Mouse (Mus musculus): Measurements from ENCODE around the gene Gpr142. TPM values are rescaled to one million over a fixed set of nuclear protein-coding genes. Genes with fewer than 3 reads are reported as not detected.

Gpr142 gene
- polyA plus RNA-seq, 1 experiment from 2014 or later, result not detected

GRCm38 (mm10) chr11:114807686-114808427 lies 9.1 kb downstream of the Gpr142 start:
- WGBS, result 24% methylated on average over 14 of the region's 14 CpGs
- 0 out of 2 replicates have a peak, but pooled peaks have one; percentile 16 for ATAC-seq (ENCODE audit: low read depth)
- Histone ChIP-seq H3K9ac (replicated peaks; ENCODE audit: low read depth, low read length) (no peak overlapping the region), H3K27me3 (ENCODE audit: control insufficient read depth, insufficient read depth, low read length) (no peaks in the 10 kb centered on the region), H3K27ac (ENCODE audit: low read depth, low read length) (no peak overlapping the region), H3K9me3 (ENCODE audit: control insufficient read depth, low read length) (no peaks in the 10 kb centered on the region), H3K4me3 (ENCODE audit: low read depth, low read length) (no peak overlapping the region), H3K36me3 (ENCODE audit: control insufficient read depth, insufficient read depth, low read length) (no peaks in the 10 kb centered on the region), H3K4me1 (ENCODE audit: control insufficient read depth, insufficient read depth, low read length) (0 out of 2 replicates have a peak, but pooled peaks cover 6% of the 10 kb centered on the region), H3K4me2 (ENCODE audit: low read depth, low read length) (no peak overlapping the region)

GRCm38 (mm10) chr11:114809371-114809770 lies 10.6 kb downstream of the Gpr142 start:
- Histone ChIP-seq H3K27ac (ENCODE audit: low read depth, low read length) (no peak overlapping the region), H3K9ac (replicated peaks; ENCODE audit: low read depth, low read length) (no peak overlapping the region), H3K9me3 (ENCODE audit: control insufficient read depth, low read length) (no peaks in the 10 kb centered on the region), H3K4me1 (ENCODE audit: control insufficient read depth, insufficient read depth, low read length) (0 out of 2 replicates have a peak, but pooled peaks cover 3% of the 10 kb centered on the region), H3K27me3 (ENCODE audit: control insufficient read depth, insufficient read depth, low read length) (no peaks in the 10 kb centered on the region), H3K4me3 (ENCODE audit: low read depth, low read length) (no peak overlapping the region), H3K36me3 (ENCODE audit: control insufficient read depth, insufficient read depth, low read length) (no peaks in the 10 kb centered on the region), H3K4me2 (ENCODE audit: low read depth, low read length) (no peak overlapping the region)
- no peak for ATAC-seq (ENCODE audit: low read depth)
- 88% methylated on average over 1 of the region's 1 CpGs for WGBS

- Histone ChIP-seq H3K9ac (replicated peaks; ENCODE audit: low read depth, low read length) (no peak overlapping the region), H3K27me3 (ENCODE audit: control insufficient read depth, insufficient read depth, low read length) (no peaks in the 10 kb centered on the region), H3K27ac (ENCODE audit: low read depth, low read length) (no peak overlapping the region), H3K4me1 (ENCODE audit: control insufficient read depth, insufficient read depth, low read length) (0 out of 2 replicates have a peak, but pooled peaks cover 3% of the 10 kb centered on the region), H3K4me3 (ENCODE audit: low read depth, low read length) (no peak overlapping the region), H3K36me3 (ENCODE audit: control insufficient read depth, insufficient read depth, low read length) (no peaks in the 10 kb centered on the region), H3K4me2 (ENCODE audit: low read depth, low read length) (no peak overlapping the region), H3K9me3 (ENCODE audit: control insufficient read depth, low read length) (no peaks in the 10 kb centered on the region)
- no peak for ATAC-seq (ENCODE audit: low read depth)
- 29% methylated on average over 4 of the region's 4 CpGs for WGBS
Observed at GRCm38 (mm10) chr11:114810344-114810743, 11.6 kb downstream of the Gpr142 start.

- Histone ChIP-seq H3K4me2 (ENCODE audit: low read depth, low read length) (no peak overlapping the region), H3K9me3 (ENCODE audit: control insufficient read depth, low read length) (no peaks in the 10 kb centered on the region), H3K27me3 (ENCODE audit: control insufficient read depth, insufficient read depth, low read length) (no peaks in the 10 kb centered on the region), H3K4me1 (ENCODE audit: control insufficient read depth, insufficient read depth, low read length) (no peaks in the 10 kb centered on the region), H3K27ac (ENCODE audit: low read depth, low read length) (no peak overlapping the region), H3K4me3 (ENCODE audit: low read depth, low read length) (no peak overlapping the region), H3K36me3 (ENCODE audit: control insufficient read depth, insufficient read depth, low read length) (no peaks in the 10 kb centered on the region), H3K9ac (replicated peaks; ENCODE audit: low read depth, low read length) (no peak overlapping the region)
- ATAC-seq (ENCODE audit: low read depth), result peak; percentile 69; the same call in 1 of the 2 replicates
- 14% methylated on average over 6 of the region's 6 CpGs for WGBS
Observed at GRCm38 (mm10) chr11:114812731-114813240, 14.1 kb downstream of the Gpr142 start.

- Histone ChIP-seq H3K27ac (ENCODE audit: low read depth, low read length) (no peak overlapping the region), H3K4me1 (ENCODE audit: control insufficient read depth, insufficient read depth, low read length) (no peaks in the 10 kb centered on the region), H3K9ac (replicated peaks; ENCODE audit: low read depth, low read length) (no peak overlapping the region), H3K36me3 (ENCODE audit: control insufficient read depth, insufficient read depth, low read length) (no peaks in the 10 kb centered on the region), H3K9me3 (ENCODE audit: control insufficient read depth, low read length) (no peaks in the 10 kb centered on the region), H3K4me2 (ENCODE audit: low read depth, low read length) (no peak overlapping the region), H3K27me3 (ENCODE audit: control insufficient read depth, insufficient read depth, low read length) (no peaks in the 10 kb centered on the region), H3K4me3 (ENCODE audit: low read depth, low read length) (no peak overlapping the region)
- 81% methylated on average over 11 of the region's 11 CpGs for WGBS
- no peak for ATAC-seq (ENCODE audit: low read depth)
Observed at GRCm38 (mm10) chr11:114814873-114815592, 16.3 kb downstream of the Gpr142 start.

- Histone ChIP-seq H3K9me3 (ENCODE audit: control insufficient read depth, low read length) (no peaks in the 10 kb centered on the region), H3K9ac (replicated peaks; ENCODE audit: low read depth, low read length) (no peak overlapping the region), H3K36me3 (ENCODE audit: control insufficient read depth, insufficient read depth, low read length) (no peaks in the 10 kb centered on the region), H3K27ac (ENCODE audit: low read depth, low read length) (no peak overlapping the region), H3K4me3 (ENCODE audit: low read depth, low read length) (no peak overlapping the region), H3K4me1 (ENCODE audit: control insufficient read depth, insufficient read depth, low read length) (no peaks in the 10 kb centered on the region), H3K4me2 (ENCODE audit: low read depth, low read length) (no peak overlapping the region), H3K27me3 (ENCODE audit: control insufficient read depth, insufficient read depth, low read length) (no peaks in the 10 kb centered on the region)
- WGBS, result 96% methylated on average over 4 of the region's 4 CpGs
- ATAC-seq (ENCODE audit: low read depth), result no peak
Observed at GRCm38 (mm10) chr11:114816934-114817333, 18.2 kb downstream of the Gpr142 start.

GRCm38 (mm10) chr11:114818185-114818584 lies 19.5 kb downstream of the Gpr142 start:
- peaks cover 3% of the 10 kb centered on the region; the same call in 1 of the 2 replicates for H3K4me1 ChIP-seq (ENCODE audit: control insufficient read depth, insufficient read depth, low read length)
- H3K36me3 ChIP-seq (ENCODE audit: control insufficient read depth, insufficient read depth, low read length), result no peaks in the 10 kb centered on the region
- no peaks in the 10 kb centered on the region for H3K9me3 ChIP-seq (ENCODE audit: control insufficient read depth, low read length)
- no peak overlapping the region for H3K27ac ChIP-seq (ENCODE audit: low read depth, low read length)
- H3K27me3 ChIP-seq (ENCODE audit: control insufficient read depth, insufficient read depth, low read length), result no peaks in the 10 kb centered on the region
- no peak overlapping the region for H3K4me2 ChIP-seq (ENCODE audit: low read depth, low read length)
- H3K4me3 ChIP-seq (ENCODE audit: low read depth, low read length), result no peak overlapping the region
- H3K9ac ChIP-seq (replicated peaks; ENCODE audit: low read depth, low read length), result no peak overlapping the region
- WGBS, result 94% methylated on average over 7 of the region's 7 CpGs
- ATAC-seq (ENCODE audit: low read depth), result no peak

GRCm38 (mm10) chr11:114819110-114819509 lies 20.4 kb downstream of the Gpr142 start:
- WGBS, result 9% methylated on average over 2 of the region's 2 CpGs
- H3K36me3 ChIP-seq (ENCODE audit: control insufficient read depth, insufficient read depth, low read length), result no peaks in the 10 kb centered on the region
- no peak overlapping the region for H3K4me3 ChIP-seq (ENCODE audit: low read depth, low read length)
- H3K9ac ChIP-seq (replicated peaks; ENCODE audit: low read depth, low read length), result no peak overlapping the region
- peaks cover 8% of the 10 kb centered on the region; the same call in 1 of the 2 replicates for H3K4me1 ChIP-seq (ENCODE audit: control insufficient read depth, insufficient read depth, low read length)
- no peak overlapping the region for H3K4me2 ChIP-seq (ENCODE audit: low read depth, low read length)
- no peak for ATAC-seq (ENCODE audit: low read depth)
- H3K27ac ChIP-seq (ENCODE audit: low read depth, low read length), result no peak overlapping the region
- H3K9me3 ChIP-seq (ENCODE audit: control insufficient read depth, low read length), result no peaks in the 10 kb centered on the region
- no peaks in the 10 kb centered on the region for H3K27me3 ChIP-seq (ENCODE audit: control insufficient read depth, insufficient read depth, low read length)

GRCm38 (mm10) chr11:114820444-114820843 lies 21.7 kb downstream of the Gpr142 start:
- no peak overlapping the region for H3K9ac ChIP-seq (replicated peaks; ENCODE audit: low read depth, low read length)
- no peak overlapping the region for H3K4me3 ChIP-seq (ENCODE audit: low read depth, low read length)
- no peak overlapping the region for H3K4me2 ChIP-seq (ENCODE audit: low read depth, low read length)
- peaks cover 8% of the 10 kb centered on the region; the same call in 1 of the 2 replicates for H3K4me1 ChIP-seq (ENCODE audit: control insufficient read depth, insufficient read depth, low read length)
- no peaks in the 10 kb centered on the region for H3K36me3 ChIP-seq (ENCODE audit: control insufficient read depth, insufficient read depth, low read length)
- no peaks in the 10 kb centered on the region for H3K9me3 ChIP-seq (ENCODE audit: control insufficient read depth, low read length)
- ATAC-seq (ENCODE audit: low read depth), result no peak
- 35% methylated on average over 3 of the region's 3 CpGs for WGBS
- no peak overlapping the region for H3K27ac ChIP-seq (ENCODE audit: low read depth, low read length)
- H3K27me3 ChIP-seq (ENCODE audit: control insufficient read depth, insufficient read depth, low read length), result no peaks in the 10 kb centered on the region
